Mouse (Mus musculus): ENCODE measurements around the gene Cntn2. TPM values are rescaled to one million over a fixed set of nuclear protein-coding genes. Genes with fewer than 3 reads are reported as not detected.

Gene Cntn2
- total RNA-seq, 2 experiments from 2014 or later, result 0.08 TPM; not detected in 1

GRCm38 (mm10) chr1:132520764-132521163 is 22.3 kb downstream of the Cntn2 start:
- TF ChIP-seq CTCF (IDR thresholded peaks at IDR 0.05), result peak; percentile 62
- DNase-seq, result peak; percentile 85
- Histone ChIP-seq H3K4me3 (no peak overlapping the region), H3K27ac (no peak overlapping the region)
- intact Hi-C loops (cut with DNase I), result loop anchor here (2.0 kb wide), 1 partner anchor 154 kb away; no protein-coding TSS in a partner anchor

DNA sequence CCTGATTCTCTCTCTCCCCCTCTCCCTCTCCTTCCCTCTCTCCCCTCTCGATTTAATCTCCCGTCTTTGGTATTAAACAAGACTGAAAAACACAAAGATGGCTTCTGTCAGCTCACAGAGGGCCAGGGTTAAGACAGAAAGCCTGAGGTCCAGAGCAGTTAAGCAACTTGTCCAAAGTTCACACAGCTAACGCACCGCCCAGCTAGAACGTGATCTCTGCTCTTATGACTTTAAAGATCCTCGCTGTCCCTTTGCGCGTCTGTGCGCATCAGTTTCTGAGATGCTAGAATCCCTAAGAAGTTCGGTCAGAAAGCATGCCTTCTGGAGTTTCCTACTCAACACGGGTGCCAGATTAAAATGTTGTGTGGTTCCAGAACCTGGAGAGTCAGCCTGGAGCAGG is 23.3 kb downstream of the Cntn2 start:
- intact Hi-C loops (cut with DNase I), result loop anchor here (2.0 kb wide), 1 partner anchor 153 kb away; no protein-coding TSS in a partner anchor
- TF ChIP-seq CTCF (IDR thresholded peaks at IDR 0.05), result no peak
- peak; percentile 9 for DNase-seq
- no peak overlapping the region for H3K27ac ChIP-seq
- no peak overlapping the region for H3K4me3 ChIP-seq

GRCm38 (mm10) chr1:132518621-132519020 is 24.4 kb downstream of the Cntn2 start:
- intact Hi-C loops (cut with DNase I), result no loop called here
- TF ChIP-seq CTCF (IDR thresholded peaks at IDR 0.05), result no peak
- H3K27ac ChIP-seq, result no peak overlapping the region
- H3K4me3 ChIP-seq, result no peak overlapping the region
- DNase-seq, result peak; percentile 22

GRCm38 (mm10) chr1:132516776-132517175 is 26.3 kb downstream of the Cntn2 start:
- Histone ChIP-seq H3K4me3 (no peak overlapping the region), H3K27ac (no peak overlapping the region)
- no peak for TF ChIP-seq CTCF (IDR thresholded peaks at IDR 0.05)
- peak; percentile 20 for DNase-seq
- intact Hi-C loops (cut with DNase I), result no loop called here

DNA sequence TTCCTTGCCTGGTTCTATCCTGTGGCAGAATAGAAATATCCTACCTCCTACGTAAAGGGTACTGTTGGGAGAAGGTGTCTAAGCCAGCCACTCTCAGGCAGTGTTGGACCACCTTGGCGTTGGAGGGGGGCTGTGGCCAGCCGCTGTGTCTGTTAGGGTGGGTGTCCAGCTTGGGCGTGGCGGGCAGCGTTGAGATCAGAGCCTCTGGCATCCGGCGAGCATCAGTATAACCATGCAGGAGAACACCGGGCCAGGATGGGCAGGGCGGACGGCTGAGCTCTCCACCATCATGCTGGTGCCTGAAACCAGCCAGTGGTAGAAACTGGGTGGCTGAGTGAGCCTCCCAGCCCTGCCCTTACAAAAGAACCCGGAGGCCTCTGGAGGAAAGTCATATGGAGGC is 27.7 kb downstream of the Cntn2 start:
- intact Hi-C loops (cut with DNase I), result no loop called here
- DNase-seq, result peak; percentile 10
- H3K27ac ChIP-seq, result no peak overlapping the region
- no peak for TF ChIP-seq CTCF (IDR thresholded peaks at IDR 0.05)
- H3K4me3 ChIP-seq, result no peak overlapping the region

GRCm38 (mm10) chr1:132512106-132512505 is 30.9 kb downstream of the Cntn2 start:
- no peak for TF ChIP-seq CTCF (IDR thresholded peaks at IDR 0.05)
- Histone ChIP-seq H3K27ac (no peak overlapping the region), H3K4me3 (no peak overlapping the region)
- intact Hi-C loops (cut with DNase I), result no loop called here
- no peak for DNase-seq

DNA sequence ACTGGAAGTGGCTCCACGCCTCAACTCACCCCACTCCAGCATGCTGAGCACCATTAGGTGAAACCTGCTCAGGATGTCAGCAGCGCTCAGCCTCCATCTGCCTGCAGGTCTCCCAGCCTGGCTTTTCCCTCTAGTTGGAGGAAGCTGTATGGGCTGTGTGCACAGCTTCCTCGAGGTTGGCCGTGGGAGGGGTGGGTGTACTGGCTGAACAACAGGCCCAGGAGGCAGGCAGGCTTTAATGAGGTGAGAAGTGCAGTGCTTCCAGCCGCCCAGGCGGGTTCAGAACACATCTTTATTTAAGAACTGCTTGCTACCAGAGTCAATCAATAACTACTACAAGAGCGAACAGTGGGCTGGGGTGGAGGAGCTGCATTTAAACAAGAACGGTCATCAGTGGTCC is 31.5 kb downstream of the Cntn2 start:
- no peak for DNase-seq
- Histone ChIP-seq H3K4me3 (no peak overlapping the region), H3K27ac (no peak overlapping the region)
- intact Hi-C loops (cut with DNase I), result no loop called here
- TF ChIP-seq CTCF (IDR thresholded peaks at IDR 0.05), result no peak

DNA sequence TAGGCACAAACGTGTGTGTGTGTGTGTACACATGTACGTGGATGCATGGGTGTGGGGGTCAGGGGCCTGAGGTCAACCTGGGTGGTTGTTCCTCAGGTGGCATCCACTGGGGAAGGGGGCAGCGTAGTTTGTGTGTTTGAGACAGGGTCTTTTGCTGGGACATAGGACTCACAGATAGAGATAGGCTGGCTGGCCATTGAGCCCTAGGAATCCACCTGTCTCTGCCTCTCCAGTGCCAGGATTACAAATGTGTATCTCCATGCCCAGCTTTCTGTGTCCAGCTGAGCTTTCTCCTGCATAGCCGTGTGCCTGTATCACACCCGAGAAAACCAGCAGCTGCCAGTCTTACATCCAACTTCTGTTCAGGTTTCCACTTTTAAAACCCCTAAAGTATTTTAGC is 33.3 kb downstream of the Cntn2 start:
- intact Hi-C loops (cut with DNase I), result no loop called here
- no peak overlapping the region for H3K27ac ChIP-seq
- DNase-seq, result no peak
- no peak overlapping the region for H3K4me3 ChIP-seq
- no peak for TF ChIP-seq CTCF (IDR thresholded peaks at IDR 0.05)

DNA sequence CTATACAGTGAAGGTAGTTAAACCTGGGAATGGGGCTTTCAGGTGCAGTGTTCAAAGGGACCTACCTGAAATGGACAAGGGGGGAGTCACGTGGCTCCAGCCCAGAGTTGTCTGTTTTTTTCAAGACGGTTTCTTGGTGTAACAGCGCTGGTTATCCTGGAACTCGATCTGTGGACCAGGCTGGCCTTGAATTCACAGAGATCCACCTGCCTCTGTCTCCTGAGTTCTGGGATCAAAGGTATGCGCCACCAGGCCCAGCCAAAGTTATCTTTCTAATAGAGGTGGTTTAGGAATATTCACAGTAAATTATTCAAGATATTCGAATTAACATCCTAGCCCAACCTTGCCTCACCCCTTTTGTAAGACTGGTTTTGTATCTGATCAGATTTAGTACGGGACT is 36.4 kb downstream of the Cntn2 start:
- intact Hi-C loops (cut with DNase I), result no loop called here
- H3K27ac ChIP-seq, result no peak overlapping the region
- H3K4me3 ChIP-seq, result no peak overlapping the region
- DNase-seq, result no peak
- no peak for TF ChIP-seq CTCF (IDR thresholded peaks at IDR 0.05)

DNA sequence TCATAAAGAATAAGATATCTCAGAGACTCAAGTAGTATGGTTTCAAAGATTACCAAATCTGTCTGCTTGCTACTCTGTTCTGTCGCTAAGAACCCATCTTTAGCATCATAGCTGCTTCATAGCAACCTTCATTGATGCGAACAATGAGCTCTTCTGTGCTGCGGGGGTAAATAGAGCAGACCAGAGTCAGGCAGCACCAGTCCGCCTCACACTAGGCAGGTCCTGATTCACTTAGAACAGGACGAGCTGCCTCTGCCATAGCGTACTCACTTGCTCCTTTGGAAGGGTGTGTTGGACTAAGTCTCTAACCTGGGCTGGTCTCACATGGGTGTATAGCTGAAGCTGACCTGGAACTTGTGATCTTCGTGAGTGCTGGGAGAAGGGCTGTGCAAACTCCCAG is 37.0 kb downstream of the Cntn2 start, which contains the start of gene Tmem81:
Gene Tmem81 (plus strand): TSS at position 173 of the 400 bp plus-strand sequence.
- Histone ChIP-seq H3K4me3 (no peak within 1 kb of the TSS), H3K27ac (no peak within 1 kb of the TSS)
- no peak for TF ChIP-seq CTCF (IDR thresholded peaks at IDR 0.05)
- no peak for DNase-seq
- intact Hi-C loops (cut with DNase I), result no loop called here

- Histone ChIP-seq H3K27ac (no peak overlapping the region), H3K4me3 (no peak overlapping the region)
- no peak for TF ChIP-seq CTCF (IDR thresholded peaks at IDR 0.05)
- intact Hi-C loops (cut with DNase I), result no loop called here
- DNase-seq, result no peak
Measured at GRCm38 (mm10) chr1:132505155-132505554, 37.9 kb downstream of the Cntn2 start.

GRCm38 (mm10) chr1:132500535-132500934 is 42.5 kb downstream of the Cntn2 start:
- no peak overlapping the region for H3K4me3 ChIP-seq
- no peak overlapping the region for H3K27ac ChIP-seq
- DNase-seq, result no peak
- intact Hi-C loops (cut with DNase I), result no loop called here
- no peak for TF ChIP-seq CTCF (IDR thresholded peaks at IDR 0.05)

GRCm38 (mm10) chr1:132483759-132484158 is 59.3 kb downstream of the Cntn2 start:
- intact Hi-C loops (cut with DNase I), result no loop called here
- no peak for DNase-seq
- Histone ChIP-seq H3K27ac (no peak overlapping the region), H3K4me3 (no peak overlapping the region)
- TF ChIP-seq CTCF (IDR thresholded peaks at IDR 0.05), result no peak

DNA sequence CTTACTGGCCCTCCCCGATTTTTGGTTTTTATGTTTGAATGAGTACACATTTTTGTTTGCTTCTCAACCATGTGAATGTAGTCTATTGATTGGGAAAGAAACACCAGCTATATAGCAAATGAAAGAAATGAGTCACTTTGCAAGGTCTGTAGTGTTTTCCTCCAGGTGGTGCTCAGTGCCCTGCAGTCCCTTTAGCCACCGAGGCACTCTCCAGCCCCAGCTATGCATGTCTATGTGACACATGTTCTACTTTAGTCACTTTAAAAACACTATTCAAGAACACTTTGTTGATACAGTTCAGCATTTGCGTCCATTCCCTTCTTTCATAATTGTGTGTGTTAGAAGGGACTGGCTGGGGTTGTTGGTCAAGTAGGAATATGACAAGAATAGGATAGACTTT is 59.8 kb downstream of the Cntn2 start:
- intact Hi-C loops (cut with DNase I), result no loop called here
- H3K4me3 ChIP-seq, result no peak overlapping the region
- no peak overlapping the region for H3K27ac ChIP-seq
- no peak for DNase-seq
- no peak for TF ChIP-seq CTCF (IDR thresholded peaks at IDR 0.05)
